Mouse (Mus musculus): ENCODE measurements around the gene Olfr1451. TPM values are rescaled to one million over a fixed set of nuclear protein-coding genes. Genes with fewer than 3 reads are reported as not detected.
"Not testable (repeated sequence)": the region's sequence is repeated elsewhere in the genome, so short reads cannot be mapped to it uniquely, and the experiment has no call there.

Gene Olfr1451
- not detected in 2 replicates for polyA plus RNA-seq (2016; fragmentation: Nextera tagmentation; extraction: Ambion mirVana)

- Histone ChIP-seq H3K4me2 (no peak within 1 kb of the TSS), H3K36me3 (no peaks in the 10 kb centered on the region), H3K4me1 (replicated peaks) (no peaks in the 10 kb centered on the region), H3K27me3 (replicated peaks) (no peaks in the 10 kb centered on the region), H3K4me3 (no peak within 1 kb of the TSS), H3K9ac (no peak within 1 kb of the TSS), H3K27ac (ENCODE audit: poor library complexity, severe bottlenecking) (no peak within 1 kb of the TSS), H3K9me3 (replicated peaks) (peaks cover 23% of the 10 kb centered on the region)
- no peak for ATAC-seq (ENCODE audit: insufficient number of reproducible peaks, low FRiP score)
- 69% methylated on average over 2 of the region's 2 CpGs for WGBS
Observed at GRCm38 (mm10) chr19:12994714-12995113, at the start of gene Olfr1451. Olfr1451 (plus strand) TSS chr19:12995014.

GRCm38 (mm10) chr19:12949958-12950357 lies 44.9 kb upstream of the Olfr1451 start, which contains the start of gene Olfr1450:
Olfr1450 (plus strand) TSS chr19:12950258.
- no peak for ATAC-seq (ENCODE audit: insufficient number of reproducible peaks, low FRiP score)
- H3K9me3 ChIP-seq (replicated peaks), result peaks cover 17% of the 10 kb centered on the region
- 72% methylated on average over 1 of the region's 1 CpGs for WGBS
- H3K4me3 ChIP-seq, result no peak within 1 kb of the TSS
- H3K4me1 ChIP-seq (replicated peaks), result no peaks in the 10 kb centered on the region
- no peak within 1 kb of the TSS for H3K4me2 ChIP-seq
- H3K9ac ChIP-seq, result no peak within 1 kb of the TSS
- no peak within 1 kb of the TSS for H3K27ac ChIP-seq (ENCODE audit: poor library complexity, severe bottlenecking)
- H3K27me3 ChIP-seq (replicated peaks), result no peaks in the 10 kb centered on the region
- H3K36me3 ChIP-seq, result no peaks in the 10 kb centered on the region

DNA sequence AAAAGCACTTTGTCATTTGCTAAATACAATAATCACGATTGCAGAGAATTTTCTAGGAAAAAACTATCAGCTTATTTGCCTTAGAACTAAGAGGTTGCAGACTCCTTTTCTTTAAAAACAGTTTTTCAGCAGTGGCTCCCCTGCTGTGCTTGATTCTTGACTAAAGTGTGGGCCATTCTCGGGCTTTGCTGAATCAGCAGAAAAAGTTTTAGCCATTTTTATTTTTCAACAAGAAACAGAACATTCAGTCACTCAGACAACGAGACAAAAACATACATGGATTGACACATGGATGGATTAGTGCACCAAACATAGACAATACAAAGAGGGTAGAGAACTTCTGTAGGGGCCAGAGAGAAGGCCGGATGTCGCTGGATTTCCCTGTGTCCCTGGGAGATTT lies 24.7 kb upstream of the Olfr1451 start:
- not testable (repeated sequence) for H3K4me1 ChIP-seq (replicated peaks)

GRCm38 (mm10) chr19:12992316-12992715 lies 2.5 kb upstream of the Olfr1451 start:
- not testable (repeated sequence) for H3K4me2 ChIP-seq; H3K27me3 ChIP-seq (replicated peaks); H3K27ac ChIP-seq (ENCODE audit: poor library complexity, severe bottlenecking); H3K9ac ChIP-seq; H3K4me1 ChIP-seq (replicated peaks); ATAC-seq (ENCODE audit: insufficient number of reproducible peaks, low FRiP score); H3K36me3 ChIP-seq; H3K4me3 ChIP-seq
- WGBS, result 81% methylated on average over 4 of the region's 4 CpGs
- peaks cover 22% of the 10 kb centered on the region for H3K9me3 ChIP-seq (replicated peaks)

More for the DNA sequence above, 24.7 kb upstream of the Olfr1451 start:
- ATAC-seq (ENCODE audit: insufficient number of reproducible peaks, low FRiP score); H3K27ac ChIP-seq (ENCODE audit: poor library complexity, severe bottlenecking); H3K4me3 ChIP-seq; H3K4me2 ChIP-seq; H3K9ac ChIP-seq; H3K36me3 ChIP-seq; H3K27me3 ChIP-seq (replicated peaks): not testable (repeated sequence)
- H3K9me3 ChIP-seq (replicated peaks), result peaks cover 26% of the 10 kb centered on the region
- 75% methylated on average over 5 of the region's 5 CpGs for WGBS

DNA sequence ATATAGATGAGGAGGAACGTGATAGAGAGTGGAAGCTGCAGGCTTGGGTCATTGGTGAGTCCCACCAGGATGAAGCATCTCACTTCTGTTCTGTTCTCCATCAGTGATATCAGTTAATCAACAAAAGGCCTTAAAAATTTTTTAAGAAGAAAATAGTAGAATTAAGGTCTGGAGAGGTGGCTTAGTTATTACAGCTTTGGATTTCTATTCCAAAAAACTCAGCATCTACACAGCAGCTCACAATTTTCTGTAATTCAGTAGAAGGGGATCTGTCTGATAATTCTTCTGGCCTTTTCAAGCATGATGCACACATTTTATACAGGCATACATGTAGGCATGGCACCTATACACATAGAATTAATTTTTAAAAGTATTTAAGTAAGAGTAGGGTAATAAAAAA lies 33.4 kb downstream of the Olfr1451 start, which contains the start of gene Olfr1453:
TSS of gene Olfr1453 (minus strand) at position 101 of the 400 bp plus-strand sequence.
- Histone ChIP-seq H3K9me3 (replicated peaks) (no peaks in the 10 kb centered on the region; the same call in 1 of the 2 replicates), H3K27ac (ENCODE audit: poor library complexity, severe bottlenecking) (no peak within 1 kb of the TSS), H3K4me1 (replicated peaks) (no peaks in the 10 kb centered on the region), H3K36me3 (no peaks in the 10 kb centered on the region), H3K4me2 (no peak within 1 kb of the TSS), H3K27me3 (replicated peaks) (no peaks in the 10 kb centered on the region), H3K9ac (no peak within 1 kb of the TSS), H3K4me3 (no peak within 1 kb of the TSS)
- ATAC-seq (ENCODE audit: insufficient number of reproducible peaks, low FRiP score), result no peak
- 42% methylated on average over 1 of the region's 1 CpGs for WGBS

Other genes with a start within 250 kb of the Olfr1451 start
- 0.69 and 1.2 TPM in 2 replicates for gene Cntf, start 229.4 kb upstream of the Olfr1451 start, polyA plus RNA-seq (2016; fragmentation: Nextera tagmentation; extraction: Ambion mirVana)
- gene Zfp91, start 198.9 kb upstream of the Olfr1451 start, polyA plus RNA-seq (2016; fragmentation: Nextera tagmentation; extraction: Ambion mirVana), result 14.8 and 16.4 TPM in 2 replicates
- 0.54 and 0.75 TPM in 2 replicates for gene Lpxn, start 198.8 kb upstream of the Olfr1451 start, polyA plus RNA-seq (2016; fragmentation: Nextera tagmentation; extraction: Ambion mirVana)
- gene Gm5244, start 148.3 kb upstream of the Olfr1451 start, polyA plus RNA-seq (2016; fragmentation: Nextera tagmentation; extraction: Ambion mirVana), result not detected in 2 replicates
- gene Olfr1444, start 137.7 kb upstream of the Olfr1451 start, polyA plus RNA-seq (2016; fragmentation: Nextera tagmentation; extraction: Ambion mirVana), result not detected in 2 replicates
- not detected in 2 replicates for gene Olfr1445, start 111.2 kb upstream of the Olfr1451 start, polyA plus RNA-seq (2016; fragmentation: Nextera tagmentation; extraction: Ambion mirVana)
- gene Olfr1446, start 101.5 kb upstream of the Olfr1451 start, polyA plus RNA-seq (2016; fragmentation: Nextera tagmentation; extraction: Ambion mirVana), result not detected in 2 replicates
- not detected in 2 replicates for gene Olfr1447, start 91.3 kb upstream of the Olfr1451 start, polyA plus RNA-seq (2016; fragmentation: Nextera tagmentation; extraction: Ambion mirVana)
- not detected in 2 replicates for gene Olfr1448, start 70.6 kb upstream of the Olfr1451 start, polyA plus RNA-seq (2016; fragmentation: Nextera tagmentation; extraction: Ambion mirVana)
- not detected in 2 replicates for gene Olfr1449, start 64.2 kb upstream of the Olfr1451 start, polyA plus RNA-seq (2016; fragmentation: Nextera tagmentation; extraction: Ambion mirVana)
- gene Olfr1450, start 44.8 kb upstream of the Olfr1451 start, polyA plus RNA-seq (2016; fragmentation: Nextera tagmentation; extraction: Ambion mirVana), result not detected in 2 replicates
- not detected in 2 replicates for gene Olfr1453, start 33.3 kb downstream of the Olfr1451 start, polyA plus RNA-seq (2016; fragmentation: Nextera tagmentation; extraction: Ambion mirVana)
- gene Olfr1454, start 65.6 kb downstream of the Olfr1451 start, polyA plus RNA-seq (2016; fragmentation: Nextera tagmentation; extraction: Ambion mirVana), result not detected in 2 replicates
- gene Olfr1457, start 102.9 kb downstream of the Olfr1451 start, polyA plus RNA-seq (2016; fragmentation: Nextera tagmentation; extraction: Ambion mirVana), result not detected in 2 replicates
- not detected in 2 replicates for gene Olfr1458, start 111.8 kb downstream of the Olfr1451 start, polyA plus RNA-seq (2016; fragmentation: Nextera tagmentation; extraction: Ambion mirVana)
- gene Olfr1459, start 154.5 kb downstream of the Olfr1451 start, polyA plus RNA-seq (2016; fragmentation: Nextera tagmentation; extraction: Ambion mirVana), result not detected in 2 replicates
- not detected in 2 replicates for gene Olfr1461, start 168.0 kb downstream of the Olfr1451 start, polyA plus RNA-seq (2016; fragmentation: Nextera tagmentation; extraction: Ambion mirVana)
- not detected in 2 replicates for gene Olfr1462, start 190.7 kb downstream of the Olfr1451 start, polyA plus RNA-seq (2016; fragmentation: Nextera tagmentation; extraction: Ambion mirVana)
- not detected in 2 replicates for gene Olfr1463, start 236.3 kb downstream of the Olfr1451 start, polyA plus RNA-seq (2016; fragmentation: Nextera tagmentation; extraction: Ambion mirVana)